Mouse (Mus musculus) stomach, embryonic 14.5 days (tissue): Measurements from ENCODE around the gene Eif2ak1. TPM values are rescaled to one million over a fixed set of nuclear protein-coding genes. Genes with fewer than 3 reads are reported as not detected.
"Not testable (repeated sequence)": the region's sequence is repeated elsewhere in the genome, so short reads cannot be mapped to it uniquely, and the experiment has no call there.

Source experiments
- ATAC-seq: fragments of 200-750 bp; cut with Nextera tagmentation; 2 replicates; pipeline ENCODE4 v1.8.0; 2017; ENCODE audit warnings: low read depth, moderate TSS enrichment; ENCODE audit not compliant: insufficient number of reproducible peaks, insufficient read depth, low FRiP score
- H3K27ac ChIP-seq: fragments of 300-500 bp; sonication (generic); 2 replicates; pipeline ENCODE4 v1.5.1; 2014; ENCODE audit warnings: mild to moderate bottlenecking, low read length, moderate library complexity, mixed read lengths
- H3K27me3 ChIP-seq: fragments of 300-500 bp; sonication (generic); 2 replicates; pipeline ENCODE4 v1.6.1; 2014; ENCODE audit warnings: low read length, control low read depth, mixed read lengths; ENCODE audit not compliant: control insufficient read depth, insufficient read depth
- H3K36me3 ChIP-seq: fragments of 300-500 bp; sonication (generic); 2 replicates; pipeline ENCODE4 v1.6.1; 2014; ENCODE audit warnings: mild to moderate bottlenecking, control low read depth, low read length, moderate library complexity, mixed read lengths; ENCODE audit not compliant: control insufficient read depth, insufficient read depth
- H3K4me1 ChIP-seq: fragments of 300-500 bp; sonication (generic); 2 replicates; pipeline ENCODE4 v1.6.1; 2014; ENCODE audit warnings: low read length, control low read depth, mixed read lengths; ENCODE audit not compliant: control insufficient read depth, insufficient read depth
- H3K4me2 ChIP-seq: fragments of 300-500 bp; sonication (generic); replicated peaks from 2 replicates; pipeline ENCODE4 v1.6.1; 2014; ENCODE audit warnings: low read depth, low read length, control low read depth
- H3K4me3 ChIP-seq: fragments of 300-500 bp; sonication (generic); 2 replicates; pipeline ENCODE4 v1.5.1; 2014; ENCODE audit warnings: low read depth, low read length, control low read depth
- H3K9ac ChIP-seq: fragments of 300-500 bp; sonication (generic); replicated peaks from 2 replicates; pipeline ENCODE4 v1.6.1; 2014; ENCODE audit warnings: low read depth, mild to moderate bottlenecking, control low read depth, low read length, moderate library complexity, mixed read lengths
- H3K9me3 ChIP-seq: fragments of 300-500 bp; sonication (generic); 2 replicates; pipeline ENCODE4 v1.6.1; 2016; ENCODE audit warnings: low read depth, low read length, control low read depth; ENCODE audit not compliant: control insufficient read depth
- WGBS: fragments of 180-500 bp; shearing (Covaris S2); extraction: QIAGEN DNeasy Blood & Tissue Kit; methylation state at CpG from one replicate; pipeline ENCODE4 v1.1.7; 2014; 5-methylcytosine and 5-hydroxymethylcytosine counted together
- polyA plus RNA-seq: library from polyadenylated mRNA; unstranded; fragments of >200 nt; fragmentation: Nextera tagmentation; extraction: Ambion mirVana; gene quantifications from 2 replicates; pipeline ENCODE4 v1.2.1, GENCODE M21; 2014

The Eif2ak1 gene
- polyA plus RNA-seq, result 34.4 TPM in 2 replicates

- Histone ChIP-seq H3K9me3 (no peaks in the 10 kb centered on the region), H3K27me3 (no peaks in the 10 kb centered on the region), H3K36me3 (no peaks in the 10 kb centered on the region), H3K4me2 (peak within 1 kb of the TSS; percentile 84), H3K4me3 (peak within 1 kb of the TSS; percentile 78), H3K27ac (peak within 1 kb of the TSS; percentile 58; the same call in 1 of the 2 replicates), H3K4me1 (no peaks in the 10 kb centered on the region), H3K9ac (peak within 1 kb of the TSS; percentile 74)
- WGBS, result 0% methylated on average over 37 of the region's 37 CpGs
- ATAC-seq, result peak; percentile 99
Observed at GRCm38 (mm10) chr5:143817116-143817930, at the start of gene Eif2ak1. Eif2ak1 (plus strand) TSS chr5:143817788.

GRCm38 (mm10) chr5:143781951-143782350 lies 35.6 kb upstream of the Eif2ak1 start:
- Histone ChIP-seq H3K36me3 (no peaks in the 10 kb centered on the region), H3K27me3 (no peaks in the 10 kb centered on the region), H3K4me2 (no peak overlapping the region), H3K9ac (no peak overlapping the region), H3K4me3 (no peak overlapping the region), H3K27ac (no peak overlapping the region), H3K4me1 (no peaks in the 10 kb centered on the region), H3K9me3 (no peaks in the 10 kb centered on the region)
- no peak for ATAC-seq
- WGBS, result 81% methylated on average over 8 of the region's 8 CpGs

GRCm38 (mm10) chr5:143785391-143785790 lies 32.2 kb upstream of the Eif2ak1 start:
- H3K9me3 ChIP-seq, result no peaks in the 10 kb centered on the region
- ATAC-seq, result no peak
- no peak overlapping the region for H3K9ac ChIP-seq

DNA sequence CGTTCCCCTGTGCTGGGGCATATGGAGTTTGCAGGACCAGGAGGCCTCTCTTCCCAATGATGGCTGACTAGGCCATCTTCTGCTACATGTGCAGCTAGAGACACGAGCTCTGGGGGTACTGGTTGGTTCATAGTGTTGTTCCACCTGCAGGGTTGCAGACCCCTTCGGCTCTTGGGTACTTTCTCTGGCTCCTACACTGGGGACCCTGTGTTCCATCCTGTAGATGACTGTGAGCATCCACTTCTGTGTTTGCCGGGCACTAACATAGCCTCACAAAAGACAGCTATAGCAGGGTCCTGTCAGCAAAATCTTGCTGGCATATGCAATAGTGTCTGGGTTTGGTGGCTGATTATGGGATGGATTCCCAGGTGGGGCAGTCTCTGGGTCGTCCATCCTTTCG lies 16.4 kb upstream of the Eif2ak1 start:
- not testable (repeated sequence) for H3K9me3 ChIP-seq, ATAC-seq, H3K4me1 ChIP-seq, H3K4me2 ChIP-seq, H3K4me3 ChIP-seq, H3K36me3 ChIP-seq, H3K27ac ChIP-seq, H3K9ac ChIP-seq, H3K27me3 ChIP-seq
- 84% methylated on average over 6 of the region's 6 CpGs for WGBS

More at GRCm38 (mm10) chr5:143785391-143785790, 32.2 kb upstream of the Eif2ak1 start:
- Histone ChIP-seq H3K4me3 (no peak overlapping the region), H3K4me2 (no peak overlapping the region), H3K4me1 (no peaks in the 10 kb centered on the region), H3K27ac (no peak overlapping the region), H3K36me3 (no peaks in the 10 kb centered on the region), H3K27me3 (no peaks in the 10 kb centered on the region)
- 76% methylated on average over 6 of the region's 6 CpGs for WGBS

DNA sequence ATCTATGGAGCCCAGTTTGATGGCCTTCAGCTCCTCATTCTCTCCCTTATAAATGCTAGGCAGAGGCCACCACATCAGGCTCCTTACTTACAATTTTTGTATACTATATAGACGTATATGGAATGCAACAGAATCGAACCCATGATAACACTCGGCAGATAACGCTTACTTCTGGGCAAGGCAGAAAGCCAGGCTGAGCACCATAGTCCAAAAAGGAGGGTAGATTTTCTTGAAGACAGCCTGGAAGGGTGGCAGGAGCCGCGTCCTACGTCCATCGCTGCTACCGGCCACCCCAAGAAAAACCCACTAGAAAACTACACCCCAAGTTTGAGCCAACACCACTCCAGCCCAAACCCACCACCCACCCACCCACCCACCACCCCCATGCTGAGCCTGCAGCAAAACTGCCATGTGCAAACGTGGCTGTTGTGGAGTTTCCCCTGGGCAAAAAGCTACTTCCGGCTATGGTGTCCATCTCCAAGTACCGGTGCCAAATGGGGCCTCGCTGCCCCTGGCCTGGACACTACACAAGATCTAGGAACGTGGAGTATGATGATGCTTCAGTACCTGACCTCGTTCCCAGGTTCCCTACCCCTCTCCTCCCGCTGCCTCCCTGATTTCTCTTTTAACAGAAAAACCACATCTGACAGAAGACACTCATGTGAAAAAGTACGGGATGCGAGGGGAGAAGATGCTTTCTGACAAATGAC lies 13.4 kb upstream of the Eif2ak1 start:
- H3K4me2 ChIP-seq, result no peak overlapping the region
- 83% methylated on average over 18 of the region's 18 CpGs for WGBS
- H3K27me3 ChIP-seq, result no peaks in the 10 kb centered on the region
- no peak overlapping the region for H3K4me3 ChIP-seq
- H3K36me3 ChIP-seq, result no peaks in the 10 kb centered on the region
- no peaks in the 10 kb centered on the region for H3K4me1 ChIP-seq
- no peak overlapping the region for H3K9ac ChIP-seq
- no peak for ATAC-seq
- no peaks in the 10 kb centered on the region for H3K9me3 ChIP-seq
- no peak overlapping the region for H3K27ac ChIP-seq

DNA sequence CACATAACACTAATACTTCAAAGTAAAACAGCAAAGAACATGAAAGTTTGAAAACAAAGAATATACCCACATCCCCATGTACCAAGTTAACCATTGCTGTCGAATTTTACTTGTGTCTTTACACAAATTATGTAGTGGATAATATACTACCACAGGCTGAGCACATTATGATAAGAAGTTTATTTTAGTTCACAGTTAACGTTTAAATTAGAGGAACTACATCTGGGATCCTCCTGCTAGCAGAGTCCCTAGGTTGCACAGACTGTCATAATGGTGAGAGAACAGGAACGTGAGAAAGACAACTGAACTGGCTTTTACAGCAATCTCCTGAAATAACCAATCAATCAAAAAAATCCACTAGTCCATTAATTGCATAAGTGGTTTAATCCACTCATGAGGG lies 10.3 kb upstream of the Eif2ak1 start:
- H3K4me2 ChIP-seq, result no peak overlapping the region
- no peaks in the 10 kb centered on the region for H3K36me3 ChIP-seq
- no peak overlapping the region for H3K9ac ChIP-seq
- no peak overlapping the region for H3K4me3 ChIP-seq
- no peaks in the 10 kb centered on the region for H3K9me3 ChIP-seq
- no peaks in the 10 kb centered on the region for H3K4me1 ChIP-seq
- H3K27ac ChIP-seq, result no peak overlapping the region
- no peak for ATAC-seq
- no peaks in the 10 kb centered on the region for H3K27me3 ChIP-seq
- WGBS, result 49% methylated on average over 3 of the region's 3 CpGs

DNA sequence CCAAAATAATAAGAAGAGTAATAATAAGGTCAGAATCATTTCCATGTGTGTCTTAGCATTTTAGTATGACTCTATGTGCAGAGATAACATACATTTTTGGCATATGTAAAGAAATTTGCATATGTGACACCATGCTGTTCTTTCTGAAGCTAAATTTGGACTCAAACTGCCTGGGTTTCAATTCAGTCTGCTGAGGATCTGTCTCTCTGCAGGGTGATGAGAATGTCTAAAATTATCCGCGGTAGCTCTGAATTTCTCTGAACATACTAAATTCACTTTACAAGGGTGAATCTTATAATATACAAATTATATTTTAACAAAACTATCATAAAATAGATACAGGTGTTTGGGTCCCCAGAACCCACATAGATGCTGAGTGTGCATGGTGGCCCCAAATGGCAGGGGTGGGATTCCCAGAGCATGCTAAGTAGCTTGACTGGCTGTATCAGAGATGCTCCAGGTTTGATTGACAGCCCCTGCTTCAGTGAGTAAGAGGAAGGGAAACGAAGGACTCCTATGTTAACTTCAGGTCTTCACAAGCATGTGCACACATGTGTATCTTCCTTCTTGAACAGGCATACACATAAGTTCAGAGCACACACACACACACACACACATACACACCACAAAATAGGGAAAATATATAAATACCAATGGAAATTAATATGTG lies 8.0 kb upstream of the Eif2ak1 start:
- no peak overlapping the region for H3K27ac ChIP-seq
- no peaks in the 10 kb centered on the region for H3K9me3 ChIP-seq
- H3K4me3 ChIP-seq, result no peak overlapping the region
- ATAC-seq, result no peak
- 85% methylated on average over 3 of the region's 3 CpGs for WGBS
- no peaks in the 10 kb centered on the region for H3K4me1 ChIP-seq
- H3K9ac ChIP-seq, result no peak overlapping the region
- H3K36me3 ChIP-seq, result no peaks in the 10 kb centered on the region
- no peaks in the 10 kb centered on the region for H3K27me3 ChIP-seq
- H3K4me2 ChIP-seq, result no peak overlapping the region

GRCm38 (mm10) chr5:143811653-143812052 lies 5.9 kb upstream of the Eif2ak1 start:
- H3K4me1 ChIP-seq, result no peaks in the 10 kb centered on the region
- no peaks in the 10 kb centered on the region for H3K9me3 ChIP-seq
- no peak overlapping the region for H3K27ac ChIP-seq
- H3K9ac ChIP-seq, result no peak overlapping the region
- no peak overlapping the region for H3K4me3 ChIP-seq
- H3K36me3 ChIP-seq, result no peaks in the 10 kb centered on the region
- 81% methylated on average over 5 of the region's 5 CpGs for WGBS
- H3K27me3 ChIP-seq, result no peaks in the 10 kb centered on the region
- no peak overlapping the region for H3K4me2 ChIP-seq
- no peak for ATAC-seq
